Mouse (Mus musculus) lung, postnatal 10 days (tissue): ENCODE measurements at regions not wholly inside any gene's neighbourhood (a gene's known extent, or its start where the extent isn't known, plus 50 kb on each side); places are given as distances from the start of the nearest gene placed in this dataset.

ENCODE experiments used
- DNase-seq: peaks from one replicate; pipeline ENCODE4 v3.0.0; 2021

- DNase-seq, result no peak
Measured at GRCm38 (mm10) chr13:73170301-73170700, 90.0 kb upstream of the Irx4 start.

GRCm38 (mm10) chr13:73207931-73208448 is 52.3 kb upstream of the Irx4 start:
- DNase-seq, result no peak
